Mouse (Mus musculus) forebrain, embryonic 14.5 days (tissue): ENCODE data around the gene Gm4756. TPM values are rescaled to one million over a fixed set of nuclear protein-coding genes. Genes with fewer than 3 reads are reported as not detected.
"Not testable (repeated sequence)": the region's sequence is repeated elsewhere in the genome, so short reads cannot be mapped to it uniquely, and the experiment has no call there.

Source experiments
- ATAC-seq: fragments of 200-750 bp; cut with Nextera tagmentation; 2 replicates; pipeline ENCODE4 v1.8.0; 2017; ENCODE audit warnings: mild to moderate bottlenecking, moderate library complexity
- DNase-seq: peaks from one replicate; pipeline ENCODE4 v3.0.0-alpha.2; 2015; ENCODE audit warnings: low spot score
- H3K27ac ChIP-seq: fragments of 300-500 bp; sonication (generic); 2 replicates; pipeline ENCODE4 v1.5.1; 2014; ENCODE audit warnings: low read depth, mild to moderate bottlenecking, control low read depth, low read length, moderate library complexity
- H3K27me3 ChIP-seq: fragments of 300-500 bp; sonication (generic); replicated peaks from 2 replicates; pipeline ENCODE4 v1.6.1; 2014; ENCODE audit warnings: low read length, control low read depth, mixed read lengths; ENCODE audit not compliant: control insufficient read depth, insufficient read depth
- H3K36me3 ChIP-seq: fragments of 300-500 bp; sonication (generic); 2 replicates; pipeline ENCODE4 v1.6.1; 2014; ENCODE audit warnings: low read length, control low read depth; ENCODE audit not compliant: control insufficient read depth, insufficient read depth
- H3K4me1 ChIP-seq: fragments of 300-500 bp; sonication (generic); 2 replicates; pipeline ENCODE4 v1.6.1; 2014; ENCODE audit warnings: antibody characterized with exemption, low read length, control low read depth; ENCODE audit not compliant: control insufficient read depth, insufficient read depth
- H3K4me2 ChIP-seq: fragments of 300-500 bp; sonication (generic); 2 replicates; pipeline ENCODE4 v1.6.1; 2014; ENCODE audit warnings: mild to moderate bottlenecking, control low read depth, low read length
- H3K4me3 ChIP-seq: fragments of 300-500 bp; sonication (generic); 2 replicates; pipeline ENCODE4 v1.5.1; 2014; ENCODE audit warnings: low read depth, low read length, control low read depth
- H3K9ac ChIP-seq: fragments of 300-500 bp; sonication (generic); 2 replicates; pipeline ENCODE4 v1.6.1; 2014; ENCODE audit warnings: mild to moderate bottlenecking, low read length, control low read depth, moderate library complexity
- H3K9me3 ChIP-seq: fragments of 300-500 bp; sonication (generic); replicated peaks from 2 replicates; pipeline ENCODE4 v1.6.1; 2016; ENCODE audit warnings: low read length, control low read depth, mixed read lengths; ENCODE audit not compliant: control insufficient read depth
- WGBS: fragments of 180-500 bp; shearing (Covaris S2); extraction: QIAGEN DNeasy Blood & Tissue Kit; methylation state at CpG from one replicate; pipeline ENCODE4 v1.1.7; 2014; 5-methylcytosine and 5-hydroxymethylcytosine counted together
- polyA plus RNA-seq: library from polyadenylated mRNA; unstranded; fragments of >200 nt; fragmentation: Nextera tagmentation; extraction: Ambion mirVana; gene quantifications from 2 replicates; pipeline ENCODE4 v1.2.1, GENCODE M21; 2014

The Gm4756 gene
- polyA plus RNA-seq, 1 experiment from 2014 or later, result not detected

- ATAC-seq (no peak), DNase-seq (no peak)
- 96% methylated on average over 1 of the region's 1 CpGs for WGBS
- H3K36me3 ChIP-seq, result no peaks in the 10 kb centered on the region
- no peaks in the 10 kb centered on the region for H3K27me3 ChIP-seq
- H3K9me3 ChIP-seq, result no peaks in the 10 kb centered on the region
- no peak overlapping the region for H3K9ac ChIP-seq
- H3K27ac ChIP-seq, result no peak overlapping the region
- no peak overlapping the region for H3K4me3 ChIP-seq
- no peaks in the 10 kb centered on the region for H3K4me1 ChIP-seq
- H3K4me2 ChIP-seq, result no peak overlapping the region
These were observed 28.0 kb downstream of the Gm4756 start for GRCm38 (mm10) chr12:72621441-72621840.

- 92% methylated on average over 7 of the region's 7 CpGs for WGBS
- ATAC-seq, result no peak
- H3K4me1 ChIP-seq, result no peaks in the 10 kb centered on the region
These were observed 28.6 kb downstream of the Gm4756 start for GRCm38 (mm10) chr12:72620856-72621255.

GRCm38 (mm10) chr12:72612053-72612452, 37.4 kb downstream of the Gm4756 start:
- DNase-seq, result no peak
- H3K4me2 ChIP-seq, result no peak overlapping the region
- no peaks in the 10 kb centered on the region for H3K36me3 ChIP-seq
- no peaks in the 10 kb centered on the region for H3K27me3 ChIP-seq
- no peak overlapping the region for H3K27ac ChIP-seq
- ATAC-seq, result no peak
- H3K4me1 ChIP-seq, result no peaks in the 10 kb centered on the region
- no peak overlapping the region for H3K9ac ChIP-seq
- no peaks in the 10 kb centered on the region for H3K9me3 ChIP-seq
- no peak overlapping the region for H3K4me3 ChIP-seq
- WGBS, result 90% methylated on average over 3 of the region's 3 CpGs

More at GRCm38 (mm10) chr12:72620856-72621255, 28.6 kb downstream of the Gm4756 start:
- Histone ChIP-seq H3K9ac (no peak overlapping the region), H3K4me3 (no peak overlapping the region), H3K9me3 (no peaks in the 10 kb centered on the region), H3K27ac (no peak overlapping the region), H3K36me3 (no peaks in the 10 kb centered on the region), H3K27me3 (no peaks in the 10 kb centered on the region), H3K4me2 (no peak overlapping the region)
- DNase-seq, result no peak

- DNase-seq, H3K4me1 ChIP-seq, H3K9me3 ChIP-seq, H3K9ac ChIP-seq, H3K27ac ChIP-seq, H3K36me3 ChIP-seq, H3K4me2 ChIP-seq, ATAC-seq, H3K27me3 ChIP-seq, H3K4me3 ChIP-seq: not testable (repeated sequence)
- WGBS, result 85% methylated on average over 2 of the region's 2 CpGs
These were observed 50.7 kb downstream of the Gm4756 start for GRCm38 (mm10) chr12:72598731-72599130.

GRCm38 (mm10) chr12:72594001-72594400, 55.5 kb downstream of the Gm4756 start:
- H3K4me3 ChIP-seq, result no peak overlapping the region
- 55% methylated on average over 2 of the region's 2 CpGs for WGBS
- H3K9ac ChIP-seq, result no peak overlapping the region
- no peaks in the 10 kb centered on the region for H3K9me3 ChIP-seq
- H3K4me2 ChIP-seq, result no peak overlapping the region
- DNase-seq (no peak), ATAC-seq (no peak)
- no peaks in the 10 kb centered on the region for H3K27me3 ChIP-seq
- no peak overlapping the region for H3K27ac ChIP-seq
- no peaks in the 10 kb centered on the region for H3K4me1 ChIP-seq
- no peaks in the 10 kb centered on the region for H3K36me3 ChIP-seq

GRCm38 (mm10) chr12:72592991-72593390, 56.5 kb downstream of the Gm4756 start:
- Histone ChIP-seq H3K27me3 (no peaks in the 10 kb centered on the region), H3K4me2 (no peak overlapping the region), H3K9me3 (no peaks in the 10 kb centered on the region), H3K4me3 (no peak overlapping the region), H3K36me3 (no peaks in the 10 kb centered on the region), H3K4me1 (no peaks in the 10 kb centered on the region), H3K27ac (no peak overlapping the region), H3K9ac (no peak overlapping the region)
- DNase-seq, result no peak
- no peak for ATAC-seq

- Histone ChIP-seq H3K4me2 (no peak overlapping the region), H3K27me3 (no peaks in the 10 kb centered on the region), H3K4me1 (no peaks in the 10 kb centered on the region), H3K9me3 (no peaks in the 10 kb centered on the region), H3K36me3 (no peaks in the 10 kb centered on the region), H3K4me3 (no peak overlapping the region), H3K27ac (no peak overlapping the region), H3K9ac (no peak overlapping the region)
- WGBS, result 87% methylated on average over 1 of the region's 1 CpGs
- no peak for DNase-seq
- no peak for ATAC-seq
These were observed 64.1 kb downstream of the Gm4756 start for GRCm38 (mm10) chr12:72585339-72585738.

GRCm38 (mm10) chr12:72583099-72583498, 66.4 kb downstream of the Gm4756 start:
- Histone ChIP-seq H3K9me3 (no peaks in the 10 kb centered on the region), H3K27ac (no peak overlapping the region), H3K27me3 (no peaks in the 10 kb centered on the region), H3K36me3 (no peaks in the 10 kb centered on the region), H3K4me3 (no peak overlapping the region), H3K4me2 (no peak overlapping the region), H3K9ac (no peak overlapping the region), H3K4me1 (no peaks in the 10 kb centered on the region)
- WGBS, result 95% methylated on average over 2 of the region's 2 CpGs
- no peak for ATAC-seq
- DNase-seq, result no peak

- H3K4me2 ChIP-seq, result no peak overlapping the region
- H3K27me3 ChIP-seq, result no peaks in the 10 kb centered on the region
- no peaks in the 10 kb centered on the region for H3K9me3 ChIP-seq
- no peaks in the 10 kb centered on the region for H3K4me1 ChIP-seq
- DNase-seq (no peak), ATAC-seq (no peak)
- no peak overlapping the region for H3K27ac ChIP-seq
- H3K9ac ChIP-seq, result no peak overlapping the region
- no peaks in the 10 kb centered on the region for H3K36me3 ChIP-seq
- 91% methylated on average over 3 of the region's 3 CpGs for WGBS
- H3K4me3 ChIP-seq, result no peak overlapping the region
These were observed 67.4 kb downstream of the Gm4756 start for GRCm38 (mm10) chr12:72582021-72582420.
